Mouse (Mus musculus): ENCODE measurements around the gene Lrrk2.

DNA sequence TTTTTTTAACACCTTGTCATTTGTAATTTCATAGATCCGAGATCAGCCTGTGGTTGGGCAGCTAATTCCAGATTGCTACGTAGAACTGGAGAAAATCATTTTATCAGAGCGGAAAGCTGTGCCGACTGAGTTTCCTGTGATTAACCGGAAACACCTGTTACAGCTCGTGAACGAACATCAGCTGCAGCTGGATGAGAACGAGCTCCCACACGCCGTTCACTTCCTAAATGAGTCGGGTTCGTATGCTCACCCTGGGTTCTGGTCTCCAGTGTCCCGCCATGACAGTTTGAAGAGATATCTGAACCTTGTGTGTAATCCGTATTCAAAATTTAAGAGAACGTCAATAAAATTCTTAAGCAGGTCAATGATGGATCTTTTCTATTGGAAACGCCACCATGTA is 82.8 kb downstream of the Lrrk2 start:
- TF ChIP-seq GATA1 (IDR thresholded peaks at IDR 0.05; ENCODE audit: low read length), result no peak
- TF ChIP-seq TAL1 (IDR thresholded peaks at IDR 0.05; ENCODE audit: low read length), result no peak

All from erythroblast, embryonic 14.5 days (primary cell).